Mouse (Mus musculus): Measurements from ENCODE around the gene Olfr482. TPM values are rescaled to one million over a fixed set of nuclear protein-coding genes. Genes with fewer than 3 reads are reported as not detected.

Gene Olfr482
- 0.03 TPM in 1 of 2 replicates, not detected in the other for polyA plus RNA-seq (2012; rRNA removed)

GRCm38 (mm10) chr7:108097486-108097885, at the start of gene Olfr482:
Gene Olfr482, minus strand, starts transcription at chr7:108097586.
- H3K4me3 ChIP-seq (ENCODE audit: insufficient read depth, low read depth, low read length) = no peak within 1 kb of the TSS
- no peak within 1 kb of the TSS for H3K27ac ChIP-seq (ENCODE audit: insufficient read depth, low read depth, low read length)
- WGBS = 65% methylated on average over 1 of the region's 1 CpGs
- TF ChIP-seq CTCF (conservative IDR thresholded peaks at IDR 0.05; ENCODE audit: insufficient read depth, insufficient read length, low read depth, low read length) (no peak), POLR2A (IDR thresholded peaks at IDR 0.05; ENCODE audit: low read depth, low read length) (no peak)
- no peaks in the 10 kb centered on the region for H3K4me1 ChIP-seq (ENCODE audit: control insufficient read depth, insufficient read depth, low read length)
- H3K27me3 ChIP-seq (replicated peaks; ENCODE audit: control insufficient read depth, insufficient read depth, low read length) = no peaks in the 10 kb centered on the region
- H3K36me3 ChIP-seq (ENCODE audit: control insufficient read depth, insufficient read depth, low read length) = no peaks in the 10 kb centered on the region
- no peak for DNase-seq

- no peak for DNase-seq
- no peaks in the 10 kb centered on the region for H3K4me1 ChIP-seq (ENCODE audit: control insufficient read depth, insufficient read depth, low read length)
- no peaks in the 10 kb centered on the region for H3K27me3 ChIP-seq (replicated peaks; ENCODE audit: control insufficient read depth, insufficient read depth, low read length)
- no peak for TF ChIP-seq CTCF (conservative IDR thresholded peaks at IDR 0.05; ENCODE audit: insufficient read depth, insufficient read length, low read depth, low read length)
- TF ChIP-seq POLR2A (IDR thresholded peaks at IDR 0.05; ENCODE audit: low read depth, low read length) = no peak
- H3K36me3 ChIP-seq (ENCODE audit: control insufficient read depth, insufficient read depth, low read length) = no peaks in the 10 kb centered on the region
- H3K27ac ChIP-seq (ENCODE audit: insufficient read depth, low read depth, low read length) = no peak within 1 kb of the TSS
- no peak within 1 kb of the TSS for H3K4me3 ChIP-seq (ENCODE audit: insufficient read depth, low read depth, low read length)
Observed at GRCm38 (mm10) chr7:108127349-108127748, 30.0 kb upstream of the Olfr482 start, which contains the start of gene Olfr484. Gene Olfr484, minus strand, starts transcription at chr7:108127449.

GRCm38 (mm10) chr7:108121416-108121815, 24.0 kb upstream of the Olfr482 start:
- no peak for TF ChIP-seq CTCF (conservative IDR thresholded peaks at IDR 0.05; ENCODE audit: insufficient read depth, insufficient read length, low read depth, low read length)
- TF ChIP-seq POLR2A (IDR thresholded peaks at IDR 0.05; ENCODE audit: low read depth, low read length) = no peak
- H3K27me3 ChIP-seq (replicated peaks; ENCODE audit: control insufficient read depth, insufficient read depth, low read length) = no peaks in the 10 kb centered on the region
- no peaks in the 10 kb centered on the region for H3K4me1 ChIP-seq (ENCODE audit: control insufficient read depth, insufficient read depth, low read length)
- no peak for DNase-seq
- H3K4me3 ChIP-seq (ENCODE audit: insufficient read depth, low read depth, low read length) = no peak overlapping the region
- 51% methylated on average over 1 of the region's 1 CpGs for WGBS
- no peak overlapping the region for H3K27ac ChIP-seq (ENCODE audit: insufficient read depth, low read depth, low read length)
- no peaks in the 10 kb centered on the region for H3K36me3 ChIP-seq (ENCODE audit: control insufficient read depth, insufficient read depth, low read length)

- Histone ChIP-seq H3K4me3 (ENCODE audit: insufficient read depth, low read depth, low read length) (no peak overlapping the region), H3K4me1 (ENCODE audit: control insufficient read depth, insufficient read depth, low read length) (no peaks in the 10 kb centered on the region), H3K27ac (ENCODE audit: insufficient read depth, low read depth, low read length) (no peak overlapping the region), H3K27me3 (replicated peaks; ENCODE audit: control insufficient read depth, insufficient read depth, low read length) (no peaks in the 10 kb centered on the region), H3K36me3 (ENCODE audit: control insufficient read depth, insufficient read depth, low read length) (no peaks in the 10 kb centered on the region)
- TF ChIP-seq CTCF (conservative IDR thresholded peaks at IDR 0.05; ENCODE audit: insufficient read depth, insufficient read length, low read depth, low read length) (no peak), POLR2A (IDR thresholded peaks at IDR 0.05; ENCODE audit: low read depth, low read length) (no peak)
- WGBS = 3% methylated on average over 1 of the region's 1 CpGs
- no peak for DNase-seq
Observed at GRCm38 (mm10) chr7:108120681-108121080, 23.3 kb upstream of the Olfr482 start.

- 86% methylated on average over 1 of the region's 1 CpGs for WGBS
- H3K4me1 ChIP-seq (ENCODE audit: control insufficient read depth, insufficient read depth, low read length) = no peaks in the 10 kb centered on the region
- no peaks in the 10 kb centered on the region for H3K27me3 ChIP-seq (replicated peaks; ENCODE audit: control insufficient read depth, insufficient read depth, low read length)
- no peak within 1 kb of the TSS for H3K4me3 ChIP-seq (ENCODE audit: insufficient read depth, low read depth, low read length)
- TF ChIP-seq POLR2A (IDR thresholded peaks at IDR 0.05; ENCODE audit: low read depth, low read length) (no peak), CTCF (conservative IDR thresholded peaks at IDR 0.05; ENCODE audit: insufficient read depth, insufficient read length, low read depth, low read length) (no peak)
- H3K36me3 ChIP-seq (ENCODE audit: control insufficient read depth, insufficient read depth, low read length) = no peaks in the 10 kb centered on the region
- DNase-seq = no peak
- no peak within 1 kb of the TSS for H3K27ac ChIP-seq (ENCODE audit: insufficient read depth, low read depth, low read length)
Observed at GRCm38 (mm10) chr7:108100549-108100948, 3.2 kb upstream of the Olfr482 start, which contains the start of gene Olfr483. Gene Olfr483, plus strand, starts transcription at chr7:108100849.

GRCm38 (mm10) chr7:108079555-108079954, 17.8 kb downstream of the Olfr482 start, which contains the start of gene Olfr481:
Gene Olfr481, plus strand, starts transcription at chr7:108079855.
- DNase-seq = no peak
- H3K27me3 ChIP-seq (replicated peaks; ENCODE audit: control insufficient read depth, insufficient read depth, low read length) = no peaks in the 10 kb centered on the region
- TF ChIP-seq POLR2A (IDR thresholded peaks at IDR 0.05; ENCODE audit: low read depth, low read length) = no peak
- no peak for TF ChIP-seq CTCF (conservative IDR thresholded peaks at IDR 0.05; ENCODE audit: insufficient read depth, insufficient read length, low read depth, low read length)
- H3K4me3 ChIP-seq (ENCODE audit: insufficient read depth, low read depth, low read length) = no peak within 1 kb of the TSS
- H3K27ac ChIP-seq (ENCODE audit: insufficient read depth, low read depth, low read length) = no peak within 1 kb of the TSS
- no peaks in the 10 kb centered on the region for H3K36me3 ChIP-seq (ENCODE audit: control insufficient read depth, insufficient read depth, low read length)
- no peaks in the 10 kb centered on the region for H3K4me1 ChIP-seq (ENCODE audit: control insufficient read depth, insufficient read depth, low read length)

GRCm38 (mm10) chr7:108067246-108067645, 30.1 kb downstream of the Olfr482 start, which contains the start of gene Olfr480:
Gene Olfr480, minus strand, starts transcription at chr7:108067346.
- WGBS = 78% methylated on average over 1 of the region's 1 CpGs
- TF ChIP-seq CTCF (conservative IDR thresholded peaks at IDR 0.05; ENCODE audit: insufficient read depth, insufficient read length, low read depth, low read length) (no peak), POLR2A (IDR thresholded peaks at IDR 0.05; ENCODE audit: low read depth, low read length) (no peak)

More at GRCm38 (mm10) chr7:108067246-108067645, 30.1 kb downstream of the Olfr482 start, which contains the start of gene Olfr480:
- H3K4me3 ChIP-seq (ENCODE audit: insufficient read depth, low read depth, low read length) = no peak within 1 kb of the TSS
- no peaks in the 10 kb centered on the region for H3K27me3 ChIP-seq (replicated peaks; ENCODE audit: control insufficient read depth, insufficient read depth, low read length)
- H3K4me1 ChIP-seq (ENCODE audit: control insufficient read depth, insufficient read depth, low read length) = no peaks in the 10 kb centered on the region
- H3K27ac ChIP-seq (ENCODE audit: insufficient read depth, low read depth, low read length) = no peak within 1 kb of the TSS
- H3K36me3 ChIP-seq (ENCODE audit: control insufficient read depth, insufficient read depth, low read length) = no peaks in the 10 kb centered on the region
- no peak for DNase-seq
